Mouse (Mus musculus) embryonic facial prominence, embryonic 10.5 days (tissue): ENCODE results near the gene Tsfm. TPM values are rescaled to one million over a fixed set of nuclear protein-coding genes. Genes with fewer than 3 reads are reported as not detected.
A peak's percentile ranks its signal among the peaks of the same experiment; 100 is the strongest.

Experiments used
- DNase-seq: peaks from one replicate; pipeline ENCODE4 v3.0.0-alpha.2; 2017; ENCODE audit warnings: low spot score
- H3K27ac ChIP-seq: fragments of 300-500 bp; sonication (generic); replicated peaks from 2 replicates; pipeline ENCODE4 v1.5.1; 2016; ENCODE audit warnings: mild to moderate bottlenecking
- H3K27me3 ChIP-seq: fragments of 300-500 bp; sonication (generic); replicated peaks from 2 replicates; pipeline ENCODE4 v1.6.1; 2016; ENCODE audit warnings: low read depth, mild to moderate bottlenecking; ENCODE audit not compliant: poor library complexity, severe bottlenecking
- H3K36me3 ChIP-seq: fragments of 300-500 bp; sonication (generic); replicated peaks from 2 replicates; pipeline ENCODE4 v1.6.1; 2016; ENCODE audit warnings: mild to moderate bottlenecking, moderate library complexity
- H3K4me1 ChIP-seq: fragments of 300-500 bp; sonication (generic); 2 replicates; pipeline ENCODE4 v1.6.1; 2016
- H3K4me3 ChIP-seq: fragments of 300-500 bp; sonication (generic); 2 replicates; pipeline ENCODE4 v1.5.1; 2016; ENCODE audit warnings: mild to moderate bottlenecking, moderate library complexity
- H3K9me3 ChIP-seq: fragments of 300-500 bp; sonication (generic); 2 replicates; pipeline ENCODE4 v1.6.1; 2016; ENCODE audit warnings: mild to moderate bottlenecking
- WGBS: fragments of 180-500 bp; shearing (Covaris S2); methylation state at CpG from one replicate; pipeline ENCODE4 v1.1.7; 2016; 5-methylcytosine and 5-hydroxymethylcytosine counted together
- polyA plus RNA-seq: library from polyadenylated mRNA; unstranded; fragments of >200 nt; fragmentation: Nextera tagmentation; extraction: Ambion mirVana; gene quantifications from 2 replicates; pipeline ENCODE4 v1.2.1, GENCODE M21; 2016

Gene Tsfm
- polyA plus RNA-seq, 1 experiment from 2014 or later = 106 TPM

GRCm38 (mm10) chr10:127016488-127016887 lies 14.2 kb downstream of the Tsfm start:
- peaks cover 2% of the 10 kb centered on the region for H3K36me3 ChIP-seq
- H3K27ac ChIP-seq = no peak overlapping the region
- H3K9me3 ChIP-seq = no peaks in the 10 kb centered on the region
- peaks cover 11% of the 10 kb centered on the region for H3K4me1 ChIP-seq
- DNase-seq = peak; percentile 54
- no peaks in the 10 kb centered on the region for H3K27me3 ChIP-seq
- H3K4me3 ChIP-seq = no peak overlapping the region
- 54% methylated on average over 5 of the region's 5 CpGs for WGBS

DNA sequence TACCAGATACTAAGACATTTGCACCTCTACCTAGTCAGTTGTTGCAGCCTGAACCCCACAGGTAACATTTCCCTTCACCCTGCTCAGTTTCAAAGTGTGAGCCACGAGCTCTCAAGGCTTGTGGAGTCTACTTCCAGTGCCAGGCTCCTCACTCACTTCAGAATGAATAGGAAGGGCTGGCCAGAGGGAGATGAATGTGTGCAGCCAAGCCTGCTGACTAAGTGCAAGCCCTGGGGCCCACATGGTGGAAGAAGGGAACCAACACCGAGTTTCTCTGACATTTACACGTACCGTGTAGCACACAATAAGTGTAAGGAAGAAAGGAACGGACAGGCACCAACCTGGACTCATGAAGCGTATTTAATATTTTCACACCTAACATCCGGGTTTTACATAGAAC lies 26.8 kb downstream of the Tsfm start:
- no peaks in the 10 kb centered on the region for H3K9me3 ChIP-seq
- 86% methylated on average over 7 of the region's 7 CpGs for WGBS
- no peak for DNase-seq
- H3K27ac ChIP-seq = no peak overlapping the region
- H3K4me1 ChIP-seq = peaks cover 6% of the 10 kb centered on the region; the same call in 1 of the 2 replicates
- H3K27me3 ChIP-seq = no peaks in the 10 kb centered on the region
- peaks cover 19% of the 10 kb centered on the region for H3K36me3 ChIP-seq
- H3K4me3 ChIP-seq = no peak overlapping the region

DNA sequence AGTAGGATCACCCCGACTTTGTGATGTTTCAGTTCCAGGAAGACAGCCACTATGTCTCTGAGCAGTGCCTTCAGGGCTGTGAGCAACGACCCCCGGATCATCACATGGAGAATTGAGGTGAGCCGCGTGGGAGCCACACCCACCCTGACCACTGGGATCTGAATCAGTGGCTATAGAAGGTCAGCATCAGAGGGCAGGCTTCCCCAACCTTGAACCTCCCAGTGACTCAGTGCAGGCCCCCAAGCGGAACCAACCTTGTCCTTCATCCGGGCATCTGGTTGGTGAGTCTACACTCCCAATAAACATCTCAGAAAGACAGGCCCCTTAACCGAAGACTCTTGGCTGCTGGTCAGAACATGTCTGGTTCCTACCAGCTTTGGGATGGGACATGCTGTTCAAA lies 27.3 kb downstream of the Tsfm start:
- no peak overlapping the region for H3K27ac ChIP-seq
- peaks cover 6% of the 10 kb centered on the region; the same call in 1 of the 2 replicates for H3K4me1 ChIP-seq
- 84% methylated on average over 8 of the region's 8 CpGs for WGBS
- no peak for DNase-seq
- peaks cover 23% of the 10 kb centered on the region for H3K36me3 ChIP-seq
- H3K27me3 ChIP-seq = no peaks in the 10 kb centered on the region
- H3K9me3 ChIP-seq = no peaks in the 10 kb centered on the region
- no peak overlapping the region for H3K4me3 ChIP-seq

DNA sequence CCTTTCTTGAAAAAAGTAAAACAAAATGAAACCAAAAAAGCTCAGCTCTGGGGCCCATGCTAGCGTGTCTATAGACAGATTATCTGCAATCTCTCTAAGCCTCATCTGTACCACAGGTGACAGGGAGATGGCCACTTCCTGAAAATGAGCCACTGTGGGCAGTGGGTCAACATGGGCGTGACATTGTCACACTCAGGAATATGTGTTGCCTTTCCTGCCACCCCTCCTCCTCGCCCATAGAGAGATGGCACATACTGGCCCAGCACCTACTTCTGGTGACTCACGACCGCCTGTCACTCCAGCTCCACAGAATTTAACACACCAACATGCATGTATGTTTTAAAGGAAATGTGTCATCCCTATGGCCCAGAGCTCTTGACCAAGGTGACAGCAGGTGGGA lies 27.9 kb downstream of the Tsfm start:
- DNase-seq = no peak
- Histone ChIP-seq H3K4me3 (no peak overlapping the region), H3K4me1 (peaks cover 6% of the 10 kb centered on the region; the same call in 1 of the 2 replicates), H3K27me3 (no peaks in the 10 kb centered on the region), H3K36me3 (peaks cover 29% of the 10 kb centered on the region), H3K27ac (no peak overlapping the region), H3K9me3 (no peaks in the 10 kb centered on the region)
- WGBS = 94% methylated on average over 5 of the region's 5 CpGs

DNA sequence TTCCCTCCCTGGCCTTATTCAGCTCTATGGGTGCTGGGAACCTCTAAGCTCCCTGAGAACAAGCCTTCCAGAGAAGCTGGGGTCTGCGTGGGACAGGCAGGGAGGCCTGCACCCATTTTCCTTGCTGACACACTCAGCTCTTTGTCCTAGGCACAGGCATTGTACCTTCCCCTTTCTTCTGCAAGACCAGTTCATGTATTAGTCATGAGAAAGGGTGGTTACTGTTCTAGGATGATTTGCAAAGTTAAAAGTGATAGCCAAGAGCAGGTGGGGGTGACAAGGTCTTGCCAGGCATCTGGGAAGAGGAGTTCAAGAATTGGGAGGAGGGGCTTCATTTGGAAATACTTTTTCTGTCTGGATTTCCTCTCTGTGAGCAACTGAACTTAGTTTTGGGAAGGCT lies 28.6 kb downstream of the Tsfm start:
- H3K27ac ChIP-seq = no peak overlapping the region
- H3K4me3 ChIP-seq = no peak overlapping the region
- H3K36me3 ChIP-seq = peaks cover 36% of the 10 kb centered on the region
- H3K4me1 ChIP-seq = peaks cover 6% of the 10 kb centered on the region; the same call in 1 of the 2 replicates
- H3K27me3 ChIP-seq = no peaks in the 10 kb centered on the region
- H3K9me3 ChIP-seq = no peaks in the 10 kb centered on the region
- no peak for DNase-seq
- 83% methylated on average over 1 of the region's 1 CpGs for WGBS

DNA sequence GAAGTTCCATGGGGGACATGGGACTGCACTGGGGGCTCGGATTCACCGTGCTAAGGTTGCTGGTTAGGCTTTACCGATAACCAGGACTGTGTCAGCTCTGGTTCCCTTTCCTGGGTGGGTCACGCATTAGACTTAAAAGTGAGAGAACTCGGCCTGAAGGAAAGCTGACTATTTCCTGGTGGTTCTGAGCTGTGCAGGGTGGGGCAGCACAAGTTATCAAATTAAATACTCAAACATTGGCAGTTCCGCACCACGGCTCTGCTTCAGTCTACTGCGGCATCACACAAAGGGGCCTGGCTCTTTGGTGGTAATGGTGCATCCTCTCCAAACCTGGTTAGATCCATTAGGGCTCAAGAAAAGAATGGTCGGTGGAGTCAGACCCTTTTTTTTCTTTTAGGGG lies 29.3 kb downstream of the Tsfm start:
- no peak overlapping the region for H3K4me3 ChIP-seq
- no peak for DNase-seq
- H3K36me3 ChIP-seq = peaks cover 38% of the 10 kb centered on the region
- no peaks in the 10 kb centered on the region for H3K9me3 ChIP-seq
- peaks cover 3% of the 10 kb centered on the region; the same call in 1 of the 2 replicates for H3K4me1 ChIP-seq
- no peaks in the 10 kb centered on the region for H3K27me3 ChIP-seq
- 89% methylated on average over 9 of the region's 9 CpGs for WGBS
- H3K27ac ChIP-seq = no peak overlapping the region

- no peaks in the 10 kb centered on the region for H3K9me3 ChIP-seq
- 90% methylated on average over 5 of the region's 5 CpGs for WGBS
- no peak within 1 kb of the TSS for H3K4me3 ChIP-seq
- H3K36me3 ChIP-seq = peaks cover 46% of the 10 kb centered on the region
- no peaks in the 10 kb centered on the region for H3K27me3 ChIP-seq
- no peaks in the 10 kb centered on the region for H3K4me1 ChIP-seq
- H3K27ac ChIP-seq = no peak within 1 kb of the TSS
- no peak for DNase-seq
These were observed 30.1 kb downstream of the Tsfm start, which contains the start of gene Avil for GRCm38 (mm10) chr10:127000529-127000928. TSS of gene Avil (plus strand) at chr10:127000709.

DNA sequence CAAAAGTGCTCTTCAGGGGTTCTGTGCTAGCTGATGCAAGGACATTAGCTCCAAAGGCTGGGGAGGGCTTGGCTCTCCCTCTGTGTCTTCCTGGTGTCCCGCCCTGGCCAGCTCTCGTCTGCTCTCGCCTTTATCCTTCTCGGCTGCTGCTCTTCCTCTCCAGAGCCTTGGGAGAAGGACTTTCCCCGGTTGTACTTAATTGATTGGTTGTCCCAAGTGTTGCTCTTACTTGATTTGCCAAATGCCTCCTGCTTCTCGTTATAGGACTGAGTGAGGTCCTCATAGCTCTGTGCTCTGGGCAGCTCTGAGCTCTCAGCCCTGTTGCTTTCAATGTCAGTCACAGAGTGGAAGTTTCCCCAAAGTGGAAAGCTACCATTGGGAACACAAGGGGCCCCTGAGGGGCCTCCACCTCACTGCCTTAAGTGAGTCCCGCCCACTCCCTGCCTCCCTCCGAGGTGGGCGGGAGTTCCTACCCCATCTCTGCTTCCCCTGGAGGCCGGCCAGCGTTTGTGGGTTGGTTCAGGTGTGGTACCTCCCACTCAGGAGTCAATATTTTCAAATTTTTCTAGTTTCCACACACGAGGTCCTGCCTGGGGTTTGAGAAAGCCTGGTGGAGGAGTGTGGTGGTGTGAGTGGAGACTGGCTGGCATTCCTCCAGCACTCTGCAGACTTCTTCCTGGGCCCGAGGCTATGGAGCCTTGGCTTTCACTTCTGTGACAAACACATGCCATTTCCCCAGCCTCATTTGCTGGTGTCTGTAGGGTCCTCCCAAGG lies 33.1 kb downstream of the Tsfm start:
- WGBS = 78% methylated on average over 13 of the region's 13 CpGs

DNA sequence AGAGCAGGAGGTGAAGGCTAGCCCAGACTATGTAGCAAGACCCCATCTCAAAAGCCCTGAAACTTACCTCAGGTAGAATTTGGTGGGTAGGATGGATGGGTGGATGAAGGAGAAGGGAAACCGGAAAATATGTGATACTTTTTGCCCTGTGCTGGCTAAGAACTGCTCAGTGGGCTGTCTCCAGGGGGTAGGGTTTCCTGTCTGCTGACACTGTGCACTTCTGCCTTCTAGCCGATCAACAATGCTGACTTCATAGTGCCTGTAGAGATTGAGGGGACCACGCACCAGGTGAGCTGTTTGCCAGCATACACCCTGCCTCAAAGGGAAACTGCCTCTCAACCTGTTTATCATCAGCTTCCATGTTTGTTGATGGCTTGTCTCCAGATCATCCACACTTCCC lies 37.0 kb downstream of the Tsfm start:
- Histone ChIP-seq H3K4me3 (no peak overlapping the region), H3K9me3 (no peaks in the 10 kb centered on the region), H3K4me1 (peaks cover 11% of the 10 kb centered on the region), H3K36me3 (peaks cover 77% of the 10 kb centered on the region), H3K27me3 (no peaks in the 10 kb centered on the region), H3K27ac (no peak overlapping the region)
- DNase-seq = no peak
- WGBS = 92% methylated on average over 3 of the region's 3 CpGs

More for the DNA sequence above, 33.1 kb downstream of the Tsfm start:
- H3K36me3 ChIP-seq = peaks cover 76% of the 10 kb centered on the region
- no peaks in the 10 kb centered on the region for H3K9me3 ChIP-seq
- no peak overlapping the region for H3K27ac ChIP-seq
- no peak for DNase-seq
- no peaks in the 10 kb centered on the region for H3K4me1 ChIP-seq
- no peaks in the 10 kb centered on the region for H3K27me3 ChIP-seq
- no peak overlapping the region for H3K4me3 ChIP-seq

DNA sequence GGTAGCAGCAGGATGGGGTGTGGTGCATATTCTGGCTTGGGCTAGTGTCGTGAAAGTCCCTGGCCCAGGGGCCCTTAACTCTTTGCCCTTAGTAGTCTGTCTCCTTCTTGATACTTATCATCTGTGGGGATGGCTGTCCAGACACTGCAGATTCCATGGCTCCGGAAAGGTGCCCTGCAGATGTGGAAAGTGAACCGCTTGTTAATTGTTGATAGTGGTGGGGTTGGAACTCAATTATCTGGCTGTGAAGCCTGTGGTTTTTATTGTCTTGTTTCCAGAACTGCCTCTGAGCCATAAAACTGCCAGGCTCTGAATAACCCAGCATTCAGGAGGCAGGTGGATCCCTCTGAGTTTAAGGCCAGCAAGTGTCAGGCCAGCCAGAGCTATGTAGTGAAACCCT lies 39.0 kb downstream of the Tsfm start:
- H3K4me1 ChIP-seq = peaks cover 31% of the 10 kb centered on the region
- DNase-seq = no peak
- H3K4me3 ChIP-seq = no peak overlapping the region
- H3K9me3 ChIP-seq = no peaks in the 10 kb centered on the region
- WGBS = 87% methylated on average over 3 of the region's 3 CpGs
- H3K27me3 ChIP-seq = no peaks in the 10 kb centered on the region
- H3K36me3 ChIP-seq = peaks cover 74% of the 10 kb centered on the region
- H3K27ac ChIP-seq = no peak overlapping the region

DNA sequence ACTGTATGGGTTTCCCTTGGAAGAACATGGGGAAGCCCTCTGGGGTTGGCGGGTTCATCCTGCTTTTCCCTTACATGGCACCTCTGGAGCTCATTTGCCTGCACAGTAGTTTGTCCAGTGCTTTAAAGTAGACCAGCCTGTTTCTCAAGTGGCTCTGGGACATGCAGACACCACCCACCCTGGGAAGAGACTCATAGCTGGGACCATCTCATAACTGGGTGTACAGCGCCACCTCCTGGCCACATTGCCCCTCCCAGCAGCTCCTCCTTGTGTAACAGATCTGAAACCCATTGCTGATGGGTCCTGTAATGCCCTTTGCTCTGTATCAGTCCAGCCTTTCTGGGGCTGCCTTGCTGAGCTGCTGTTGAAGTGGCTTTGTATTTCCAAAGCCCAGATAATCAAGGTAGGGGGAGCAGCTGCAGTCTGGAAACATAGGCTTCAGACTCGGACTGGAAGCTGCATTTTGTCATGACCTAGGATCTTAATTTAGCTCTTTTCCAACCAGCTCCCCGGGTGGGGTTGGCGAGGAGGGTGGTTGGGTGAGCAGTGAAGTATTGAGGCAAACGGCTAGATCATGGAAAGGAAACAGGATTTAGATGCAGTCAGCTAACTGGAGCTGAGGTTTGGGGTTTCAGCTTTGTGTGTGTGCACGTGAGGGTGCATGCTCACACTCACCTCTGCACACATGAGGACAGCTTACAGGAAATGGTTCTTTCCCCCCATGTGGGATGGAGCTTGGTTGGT lies 40.2 kb downstream of the Tsfm start:
- peaks cover 42% of the 10 kb centered on the region for H3K4me1 ChIP-seq

GRCm38 (mm10) chr10:126988513-126989165 lies 42.0 kb downstream of the Tsfm start:
- Histone ChIP-seq H3K4me3 (0 out of 2 replicates have a peak overlapping the region, but pooled peaks have one; percentile 12), H3K27me3 (no peaks in the 10 kb centered on the region), H3K36me3 (peaks cover 71% of the 10 kb centered on the region), H3K27ac (0 out of 2 replicates have a peak overlapping the region, but pooled peaks have one; percentile 35), H3K4me1 (peaks cover 58% of the 10 kb centered on the region), H3K9me3 (no peaks in the 10 kb centered on the region)
- DNase-seq = no peak
- 80% methylated on average over 5 of the region's 5 CpGs for WGBS

More for the DNA sequence above, 40.2 kb downstream of the Tsfm start:
- Histone ChIP-seq H3K27ac (no peak overlapping the region), H3K4me3 (no peak overlapping the region), H3K27me3 (no peaks in the 10 kb centered on the region), H3K36me3 (peaks cover 74% of the 10 kb centered on the region), H3K9me3 (no peaks in the 10 kb centered on the region)
- 69% methylated on average over 7 of the region's 7 CpGs for WGBS
- peak; percentile 91 for DNase-seq
